Comparison of ENCODE assay signal across 30 mouse cellular contexts in the genomic region with DNA sequence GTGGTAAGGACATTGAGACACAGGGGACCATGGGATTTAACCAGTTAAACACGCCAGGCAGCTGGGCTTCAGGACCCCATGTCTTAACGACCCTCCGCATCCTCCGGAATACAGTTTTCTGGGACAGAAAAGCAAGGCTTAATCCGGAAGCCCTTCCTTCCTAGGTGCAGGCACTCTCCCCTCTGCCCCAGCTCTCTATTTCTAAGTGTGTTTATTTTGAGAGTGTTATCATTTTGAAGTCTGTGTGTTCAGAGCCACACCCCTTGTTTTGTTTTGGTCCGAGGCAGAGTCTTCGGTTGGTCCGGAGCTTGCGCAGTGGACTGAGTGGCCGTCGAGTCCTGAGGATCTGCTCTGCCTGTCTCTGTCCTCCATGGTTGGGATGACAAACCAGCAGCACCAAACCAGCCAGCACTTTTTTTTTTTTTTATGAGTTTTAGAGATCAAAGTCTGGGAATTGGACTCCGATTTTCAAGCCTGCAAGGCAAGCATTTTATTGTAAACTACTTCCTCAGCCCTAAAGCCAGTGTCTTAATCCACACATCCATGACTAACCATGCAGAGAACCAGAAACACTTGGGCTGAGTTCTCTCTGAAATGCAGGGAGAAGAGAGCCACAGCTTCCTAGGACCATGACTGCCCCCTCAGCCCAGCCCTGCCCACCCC. TPM values are rescaled to one million over a fixed set of nuclear protein-coding genes. Genes with fewer than 3 reads are reported as not detected.
A peak's percentile ranks its signal among the peaks of the same experiment; 100 is the strongest.
DNase-seq lines count a peak whose midpoint lies in the region; ATAC-seq lines count a peak whose summit lies in the region.
"Had no signal": no experiment of that assay in that cellular context is flagged by ENCODE, and none has a peak within 500 bp of the region (broad histone marks: within the 10 kb centered on the region; RNA-seq: fewer than 3 reads in every experiment).

No protein-coding gene starts in this region.

- intact Hi-C loops in left cerebral cortex, postnatal 36 days (cut with DNase I) = no loop called here

- H3K9ac ChIP-seq in lung, embryonic 16.5 days (ENCODE audit: low read length) = 0 out of 2 replicates have a peak overlapping the region, but pooled peaks have one; percentile 28
- no peak overlapping the region for H3K9ac ChIP-seq in stomach, embryonic 16.5 days (ENCODE audit: low read length)
- H3K9ac ChIP-seq: embryonic facial prominence, embryonic 15.5 days; forebrain, embryonic 15.5 days; liver, postnatal 0 days; neural tube, embryonic 13.5 days had no signal

- H3K9me3 ChIP-seq in lung, embryonic 16.5 days (ENCODE audit: control insufficient read depth, low read length) = no peaks in the 10 kb centered on the region
- H3K9me3 ChIP-seq in stomach, embryonic 16.5 days (replicated peaks; ENCODE audit: control insufficient read depth, low read length) = no peaks in the 10 kb centered on the region
- H3K9me3 ChIP-seq: embryonic facial prominence, embryonic 15.5 days; forebrain, embryonic 15.5 days; heart, embryonic 10.5 days; hindbrain, embryonic 10.5 days; limb, embryonic 10.5 days; neural tube, embryonic 13.5 days had no signal

- ATAC-seq in lung, embryonic 16.5 days (ENCODE audit: low read depth) = no peak
- no peak for ATAC-seq in stomach, embryonic 16.5 days (ENCODE audit: insufficient read depth, low FRiP score)
- ATAC-seq: CD4-positive, CD25-positive, alpha-beta regulatory T cell, adult 4 months; forebrain, embryonic 15.5 days; hindbrain, postnatal 0 days; liver, postnatal 0 days had no signal

- H3K27ac ChIP-seq in lung, embryonic 16.5 days (ENCODE audit: low read length) = no peak overlapping the region
- H3K27ac ChIP-seq in stomach, embryonic 16.5 days (ENCODE audit: low read length) = no peak overlapping the region
- H3K27ac ChIP-seq: embryonic facial prominence, embryonic 15.5 days; forebrain, embryonic 15.5 days; heart, embryonic 10.5 days; hindbrain, embryonic 10.5 days; hindbrain, postnatal 0 days; limb, embryonic 10.5 days; neural tube, embryonic 13.5 days had no signal

- no peak overlapping the region for H3K4me2 ChIP-seq in lung, embryonic 16.5 days (ENCODE audit: low read depth, low read length)
- H3K4me2 ChIP-seq in stomach, embryonic 16.5 days (ENCODE audit: low read depth, low read length) = 0 out of 2 replicates have a peak overlapping the region, but pooled peaks have one; percentile 1
- H3K4me2 ChIP-seq: embryonic facial prominence, embryonic 15.5 days; forebrain, embryonic 15.5 days; neural tube, embryonic 13.5 days had no signal

- no peaks in the 10 kb centered on the region for H3K4me1 ChIP-seq in lung, embryonic 16.5 days (replicated peaks; ENCODE audit: control insufficient read depth, insufficient read depth, low read length)
- H3K4me1 ChIP-seq in stomach, embryonic 16.5 days (ENCODE audit: control insufficient read depth, insufficient read depth, low read length) = no peaks in the 10 kb centered on the region
- H3K4me1 ChIP-seq: embryonic facial prominence, embryonic 15.5 days; forebrain, embryonic 15.5 days; hindbrain, embryonic 10.5 days; limb, embryonic 10.5 days; neural tube, embryonic 13.5 days had no signal

- H3K4me3 ChIP-seq in lung, embryonic 16.5 days (ENCODE audit: low read length) = no peak overlapping the region
- H3K4me3 ChIP-seq in stomach, embryonic 16.5 days (replicated peaks; ENCODE audit: low read length) = no peak overlapping the region
- H3K4me3 ChIP-seq: embryonic facial prominence, embryonic 15.5 days; forebrain, embryonic 15.5 days; heart, embryonic 10.5 days; hindbrain, embryonic 10.5 days; limb, embryonic 10.5 days; neural tube, embryonic 13.5 days had no signal

- no peaks in the 10 kb centered on the region for H3K36me3 ChIP-seq in lung, embryonic 16.5 days (ENCODE audit: control insufficient read depth, insufficient read depth, low read length)
- no peaks in the 10 kb centered on the region for H3K36me3 ChIP-seq in stomach, embryonic 16.5 days (ENCODE audit: control insufficient read depth, insufficient read depth, low read length)
- H3K36me3 ChIP-seq: embryonic facial prominence, embryonic 15.5 days; forebrain, embryonic 15.5 days; heart, embryonic 10.5 days; hindbrain, embryonic 10.5 days; limb, embryonic 10.5 days; neural tube, embryonic 13.5 days had no signal

- WGBS in lung, embryonic 16.5 days = 47% methylated on average over 12 of the region's 12 CpGs
- 57% methylated on average over 12 of the region's 12 CpGs for WGBS in stomach, embryonic 16.5 days

- no peaks in the 10 kb centered on the region for H3K27me3 ChIP-seq in lung, embryonic 16.5 days (ENCODE audit: control insufficient read depth, insufficient read depth, low read depth, low read length)
- H3K27me3 ChIP-seq in stomach, embryonic 16.5 days (ENCODE audit: control insufficient read depth, insufficient read depth, low read length) = no peaks in the 10 kb centered on the region
- H3K27me3 ChIP-seq: embryonic facial prominence, embryonic 15.5 days; forebrain, embryonic 15.5 days; neural tube, embryonic 13.5 days had no signal

- no peak for DNase-seq in lung, adult 18-20 months
- DNase-seq in kidney, adult 8-10 months = peak; percentile 55 to 83
- DNase-seq in kidney, postnatal 14 days = peak; percentile 59
- DNase-seq in spleen, postnatal 10 days (ENCODE audit: low spot score in 2 of 2) = no peak
- no peak for DNase-seq in heart, adult 18-20 months
- DNase-seq in left cerebral cortex, postnatal 36 days (ENCODE audit: low spot score in 2 of 2) = no peak
- DNase-seq: adrenal gland, postnatal 14 days; cerebellum, adult 9-11 months; liver, postnatal 0 days; lung, postnatal 36 days; midbrain, embryonic 14.5 days; right cerebral cortex, postnatal 4 days; thymus, postnatal 25 days had no signal

RNA-seq across cellular contexts. Expression of gene Cxcl16, which starts 15.2 kb away (rescaled TPM):
- polyA plus RNA-seq in lung, embryonic 16.5 days (2015; fragmentation: Nextera tagmentation; extraction: Ambion mirVana) = 7.5 and 8.3 TPM in 2 replicates
- 9.0 and 10.5 TPM in 2 replicates for polyA plus RNA-seq in stomach, embryonic 16.5 days (2015; fragmentation: Nextera tagmentation; extraction: Ambion mirVana)
- total RNA-seq in heart, adult 18-20 months (2021) = 1 to 10 TPM; 8.3 to 9.9 TPM
- 1 to 10 TPM in 1 of 2 experiments, under 1 TPM in 1; 0.94 to 1.0 TPM for total RNA-seq in left cerebral cortex, postnatal 36 days (2021)
- total RNA-seq: common myeloid progenitor, adult 5-6 weeks; megakaryocyte-erythroid progenitor cell, adult 5-6 weeks had no signal

RNA-seq across cellular contexts. Expression of gene Zmynd15, which starts 15.8 kb away (rescaled TPM):
- 0.48 and 1.0 TPM in 2 replicates for polyA plus RNA-seq in lung, embryonic 16.5 days (2015; fragmentation: Nextera tagmentation; extraction: Ambion mirVana)
- polyA plus RNA-seq in stomach, embryonic 16.5 days (2015; fragmentation: Nextera tagmentation; extraction: Ambion mirVana) = 0.45 and 0.97 TPM in 2 replicates
- 1 to 10 TPM; 1.7 to 2.8 TPM for total RNA-seq in heart, adult 18-20 months (2021)
- under 1 TPM; 0.12 to 0.86 TPM for total RNA-seq in left cerebral cortex, postnatal 36 days (2021)
- total RNA-seq: common myeloid progenitor, adult 5-6 weeks had no signal
- polyA plus RNA-seq: CD4-positive, CD25-positive, alpha-beta regulatory T cell, adult 4 months had no signal

RNA-seq across cellular contexts. Expression of gene Med11, which starts 23.3 kb away (rescaled TPM):
- polyA plus RNA-seq in lung, embryonic 16.5 days (2015; fragmentation: Nextera tagmentation; extraction: Ambion mirVana) = 39.8 and 43.7 TPM in 2 replicates
- polyA plus RNA-seq in stomach, embryonic 16.5 days (2015; fragmentation: Nextera tagmentation; extraction: Ambion mirVana) = 37.4 and 37.9 TPM in 2 replicates
- total RNA-seq in heart, adult 18-20 months (2021) = 1 to 10 TPM; 7.5 to 8.2 TPM
- total RNA-seq in left cerebral cortex, postnatal 36 days (2021) = 10 to 100 TPM; 14.0 to 16.7 TPM

RNA-seq across cellular contexts. Expression of gene Tm4sf5, which starts 30.0 kb away (rescaled TPM):
- polyA plus RNA-seq in lung, embryonic 16.5 days (2015; fragmentation: Nextera tagmentation; extraction: Ambion mirVana) = 1.9 and 2.0 TPM in 2 replicates
- polyA plus RNA-seq in stomach, embryonic 16.5 days (2015; fragmentation: Nextera tagmentation; extraction: Ambion mirVana) = 58.3 and 60.0 TPM in 2 replicates
- 1 to 10 TPM; 1.4 to 2.4 TPM for total RNA-seq in heart, adult 18-20 months (2021)
- not detected for total RNA-seq in left cerebral cortex, postnatal 36 days (2021)
- total RNA-seq: adrenal gland, postnatal 14 days; common myeloid progenitor, adult 5-6 weeks; gastrocnemius, adult 8-10 months; layer of hippocampus, adult 18-20 months; liver, adult 2 months; megakaryocyte-erythroid progenitor cell, adult 5-6 weeks had no signal
- polyA plus RNA-seq: embryonic facial prominence, embryonic 15.5 days; liver, adult 2 months had no signal

RNA-seq across cellular contexts. Expression of gene Vmo1, which starts 39.4 kb away (rescaled TPM):
- polyA plus RNA-seq in lung, embryonic 16.5 days (2015; fragmentation: Nextera tagmentation; extraction: Ambion mirVana) = 0.34 and 0.72 TPM in 2 replicates
- 0.36 and 0.92 TPM in 2 replicates for polyA plus RNA-seq in stomach, embryonic 16.5 days (2015; fragmentation: Nextera tagmentation; extraction: Ambion mirVana)
- not detected for total RNA-seq in heart, adult 18-20 months (2021)
- not detected for total RNA-seq in left cerebral cortex, postnatal 36 days (2021)
- total RNA-seq: adrenal gland, postnatal 14 days; common myeloid progenitor, adult 5-6 weeks; gastrocnemius, adult 8-10 months; hindbrain, postnatal 0 days; layer of hippocampus, adult 18-20 months; layer of hippocampus, postnatal 14 days; megakaryocyte-erythroid progenitor cell, adult 5-6 weeks had no signal
- polyA plus RNA-seq: CD4-positive, CD25-positive, alpha-beta regulatory T cell, adult 4 months; gonadal fat pad, adult 2 months; heart, embryonic 10.5 days; hindbrain, embryonic 10.5 days; hindbrain, postnatal 0 days; midbrain, embryonic 14.5 days had no signal

Comparison
In these comparisons a context has a peak if more than half of its experiments do, and no peak if none do; other contexts are left out.
1. DNase-seq: peak in kidney, adult 8-10 months (2 of 2) and kidney, postnatal 14 days (single experiment); none in lung, adult 18-20 months (0 of 2), spleen, postnatal 10 days (0 of 2), heart, adult 18-20 months (0 of 2) and left cerebral cortex, postnatal 36 days (0 of 2).
2. RNA of gene Cxcl16, which starts 15.2 kb away (total RNA-seq): 8.3 to 9.9 TPM in heart, adult 18-20 months; 0.94 to 1.0 TPM in left cerebral cortex, postnatal 36 days; every median in the first group is over 4 times any median in the second.